Mouse (Mus musculus) layer of hippocampus, postnatal 10 days (tissue): ENCODE measurements at regions not wholly inside any gene's neighbourhood (a gene's known extent, or its start where the extent isn't known, plus 50 kb on each side); places are given as distances from the start of the nearest gene placed in this dataset.
A peak's percentile ranks its signal among the peaks of the same experiment; 100 is the strongest.

Experiments used
- DNase-seq, 2 experiments: peaks; one replicate each; pipeline ENCODE4 v3.0.0; 2021; ENCODE audit warnings: low spot score in 2 of 2

DNA sequence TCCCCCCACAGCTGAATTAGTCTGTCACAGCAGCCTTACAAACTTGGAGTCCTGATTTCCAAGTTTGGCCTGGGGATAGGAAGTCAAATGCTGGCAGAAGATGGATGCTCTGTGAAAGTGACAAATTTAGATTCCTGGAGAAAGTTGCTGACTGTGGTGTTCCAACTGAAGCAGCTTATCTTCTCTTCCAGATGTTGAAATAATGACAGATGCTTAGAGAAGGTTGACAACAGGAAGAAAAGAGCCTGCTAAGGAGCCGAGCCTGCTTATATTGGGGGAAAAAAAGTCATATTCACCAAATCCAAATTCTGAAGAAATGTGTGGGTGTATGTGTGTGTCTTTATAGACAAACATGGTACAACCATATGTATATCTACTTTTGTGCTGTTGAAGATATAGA is 1380.4 kb upstream of the Cdh8 start:
- DNase-seq: no peak

- DNase-seq: no peak
Measured at GRCm38 (mm10) chr8:100793951-100794350, 1377.7 kb upstream of the Cdh8 start.

DNA sequence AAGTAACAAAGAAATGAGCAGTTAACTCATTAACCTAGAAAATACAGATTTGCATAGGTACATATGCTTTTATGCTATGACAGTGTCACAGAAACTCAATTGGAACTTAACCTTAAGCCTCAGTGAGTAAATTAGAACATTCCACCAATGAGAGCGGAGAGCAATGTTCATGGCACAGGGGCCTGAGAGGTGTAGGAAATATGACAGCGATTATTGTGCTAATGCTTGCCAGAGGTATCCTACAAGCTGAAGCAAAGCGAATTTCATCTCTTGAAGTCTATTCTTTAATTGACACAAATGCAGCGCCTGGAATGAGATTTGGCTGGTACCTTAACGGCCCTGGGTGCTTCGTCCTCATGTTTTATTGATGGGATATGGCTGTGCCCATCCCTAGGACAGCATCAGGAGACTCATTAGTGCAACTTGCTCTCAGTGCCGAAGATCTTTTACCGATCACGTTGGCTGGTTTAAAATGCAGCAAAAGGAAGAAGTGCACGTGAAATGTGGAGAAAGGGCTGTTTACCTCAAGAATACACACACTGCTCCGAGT is 1374.4 kb upstream of the Cdh8 start:
- no peak for DNase-seq

DNA sequence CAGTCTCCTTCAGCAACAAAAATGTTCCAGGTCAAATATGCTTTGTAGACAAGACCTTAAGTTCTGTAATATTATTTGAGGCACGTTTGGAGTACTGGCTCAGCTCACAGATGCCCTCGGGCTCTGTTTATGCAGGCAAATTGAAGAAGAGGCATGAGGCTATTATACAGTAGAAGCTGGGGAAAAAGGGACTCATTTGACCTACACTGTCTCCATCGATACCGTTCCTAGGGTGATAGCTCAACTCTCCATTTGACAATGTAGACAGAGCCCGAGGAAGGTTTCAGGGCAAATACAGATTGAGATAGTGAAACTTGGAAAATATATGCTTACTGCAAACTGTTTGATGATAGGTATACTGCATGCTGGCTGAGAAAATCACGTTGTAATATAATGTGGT is 1371.9 kb upstream of the Cdh8 start:
- DNase-seq: no peak

GRCm38 (mm10) chr8:100772742-100773370 is 1356.6 kb upstream of the Cdh8 start:
- peak; percentile 74 to 79 for DNase-seq

DNA sequence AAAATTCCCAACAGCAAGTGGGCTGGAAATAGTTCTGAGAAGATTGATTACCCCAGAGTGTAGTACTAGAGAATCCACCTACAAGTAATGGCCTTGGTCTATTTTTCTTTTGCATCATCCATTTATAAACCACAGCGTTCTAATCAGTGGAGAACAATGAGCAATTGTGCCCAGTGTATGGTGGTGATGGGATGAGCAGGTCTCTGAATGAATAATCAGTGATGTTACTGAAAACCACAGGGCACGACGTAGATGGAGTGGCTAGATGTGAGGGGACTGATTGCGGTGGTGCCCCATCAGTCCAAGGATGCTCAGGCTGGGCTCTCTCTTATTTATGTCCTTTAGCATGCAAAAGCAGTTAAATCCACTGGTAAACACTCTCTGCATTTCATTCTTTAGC is 1353.3 kb upstream of the Cdh8 start:
- DNase-seq: no peak

- no peak for DNase-seq
Measured at GRCm38 (mm10) chr8:100733927-100734326, 1317.7 kb upstream of the Cdh8 start.

DNA sequence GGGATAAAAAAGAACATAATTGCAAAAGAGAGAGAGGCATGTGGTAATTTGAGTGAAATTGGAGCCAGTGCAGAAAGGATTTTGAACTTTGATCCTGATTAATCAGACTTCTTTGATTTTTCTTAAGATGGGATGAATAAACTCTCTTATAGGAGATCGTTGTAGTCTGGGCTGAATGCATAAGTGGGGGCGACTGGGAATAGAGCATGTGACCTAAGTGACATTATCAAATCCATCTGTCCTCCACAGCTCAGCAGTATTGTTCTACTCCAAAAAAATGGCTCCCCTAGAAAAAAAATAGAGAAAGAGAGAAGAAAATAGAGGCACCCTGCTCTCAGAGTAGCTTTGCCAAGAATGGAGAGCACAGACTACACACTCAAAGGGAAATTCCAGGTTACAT is 1286.1 kb upstream of the Cdh8 start:
- DNase-seq: no peak

DNA sequence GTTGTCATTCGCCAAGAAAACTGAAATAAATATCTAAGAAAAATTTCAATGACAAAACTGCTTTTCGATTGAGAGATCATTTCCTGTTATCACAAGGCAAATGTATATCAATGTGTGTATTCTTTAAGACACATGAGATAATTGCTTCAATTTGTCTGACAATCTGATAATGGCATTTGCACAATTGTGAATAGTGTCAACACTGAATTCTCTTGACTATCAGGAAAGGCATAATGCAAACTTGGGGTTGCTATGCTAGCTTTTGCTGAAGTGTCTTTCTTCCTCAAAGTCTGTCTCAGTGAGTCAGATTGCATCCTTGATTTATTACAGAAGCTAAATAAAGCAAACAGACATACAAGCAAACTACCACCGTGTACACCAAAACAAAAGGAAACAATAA is 1278.8 kb upstream of the Cdh8 start:
- DNase-seq: no peak

DNA sequence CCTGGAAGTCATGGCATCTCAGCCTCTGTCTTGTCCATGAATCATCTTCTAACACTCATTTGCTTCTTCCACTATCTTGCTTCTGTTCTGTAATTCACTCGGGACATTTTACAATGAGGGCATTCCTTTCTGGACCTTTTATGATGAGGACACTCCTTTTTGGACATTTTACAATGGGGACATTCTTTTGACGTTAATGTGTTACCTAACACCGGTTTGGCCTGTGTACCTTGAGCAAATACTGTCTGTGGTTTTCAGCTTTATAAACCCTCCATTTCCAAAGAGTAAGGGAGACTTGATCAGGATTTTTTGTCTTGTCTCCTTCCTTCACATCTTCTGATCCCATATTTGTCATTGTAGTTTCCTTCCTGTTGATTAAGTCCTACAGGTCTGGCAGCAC is 1262.3 kb upstream of the Cdh8 start:
- DNase-seq: no peak
